In genomic region chr3:146781131-146781530, GRCm38 (mm10) we compare ENCODE assay signal across 8 mouse cellular contexts. TPM values are rescaled to one million over a fixed set of nuclear protein-coding genes. Genes with fewer than 3 reads are reported as not detected.
DNase-seq lines count a peak whose midpoint lies in the region; ATAC-seq and TF ChIP-seq lines count a peak whose summit lies in the region.

No protein-coding gene starts in this region.

- H3K9me3 ChIP-seq in lung, embryonic 16.5 days (ENCODE audit: control insufficient read depth, low read length), result no peaks in the 10 kb centered on the region

- no peaks in the 10 kb centered on the region for H3K27me3 ChIP-seq in lung, embryonic 16.5 days (ENCODE audit: control insufficient read depth, insufficient read depth, low read depth, low read length)

- peak overlapping the region; percentile 61 for H3K9ac ChIP-seq in lung, embryonic 16.5 days (ENCODE audit: low read length)

- no peak for TF ChIP-seq CTCF in bone marrow, adult 2 months (IDR thresholded peaks at IDR 0.05; ENCODE audit: control insufficient read depth, insufficient read depth, low read length)

- no peaks in the 10 kb centered on the region for H3K36me3 ChIP-seq in lung, embryonic 16.5 days (ENCODE audit: control insufficient read depth, insufficient read depth, low read length)

- peak overlapping the region; percentile 98 for H3K27ac ChIP-seq in bone marrow, adult 2 months (ENCODE audit: control insufficient read depth, insufficient read depth, low read depth, low read length, poor library complexity)
- peak overlapping the region; percentile 73 for H3K27ac ChIP-seq in lung, embryonic 16.5 days (ENCODE audit: low read length)

- WGBS in bone marrow, adult 2 months, result 2% methylated on average over 11 of the region's 11 CpGs
- WGBS in lung, embryonic 16.5 days, result 4% methylated on average over 11 of the region's 11 CpGs

- ATAC-seq in granulocyte monocyte progenitor cell, adult 5-6 weeks (replicated peaks; ENCODE audit: poor library complexity, severe bottlenecking), result peak; percentile 68
- ATAC-seq in lung, embryonic 16.5 days (ENCODE audit: low read depth), result peak; percentile 88
- no peak for ATAC-seq in cerebellum, adult (ENCODE audit: insufficient number of reproducible peaks, low FRiP score, low TSS enrichment)

- peak overlapping the region; percentile 52 for H3K4me2 ChIP-seq in lung, embryonic 16.5 days (ENCODE audit: low read depth, low read length)

- peaks cover 3% of the 10 kb centered on the region; the same call in 1 of the 2 replicates for H3K4me1 ChIP-seq in bone marrow, adult 2 months (ENCODE audit: control insufficient read depth, insufficient read depth, low read length)
- peaks cover 5% of the 10 kb centered on the region for H3K4me1 ChIP-seq in lung, embryonic 16.5 days (replicated peaks; ENCODE audit: control insufficient read depth, insufficient read depth, low read length)

- DNase-seq in CD4-positive, CD25-positive, alpha-beta regulatory T cell, adult 2 months (ENCODE audit: low read depth, low spot score), result peak; percentile 67
- DNase-seq in kidney, adult 11 months, result peak; percentile 14
- peak; percentile 62 to 63 for DNase-seq in spleen, postnatal 36 days (ENCODE audit: low spot score in 2 of 2)
- DNase-seq in layer of hippocampus, adult 9-11 months, result no peak

- TF ChIP-seq POLR2A in bone marrow, adult 2 months (IDR thresholded peaks at IDR 0.05; ENCODE audit: borderline replicate concordance, control insufficient read depth, low read depth, low read length), result peak; percentile 36; the same call in 1 of the 2 replicates

- peak overlapping the region; percentile 88 for H3K4me3 ChIP-seq in bone marrow, adult 2 months (replicated peaks; ENCODE audit: control insufficient read depth, low read depth, low read length)
- H3K4me3 ChIP-seq in lung, embryonic 16.5 days (ENCODE audit: low read length), result peak overlapping the region; percentile 26

RNA-seq across cellular contexts. Expression of gene Prkacb, which starts 31.7 kb away (rescaled TPM):
- 6.9 and 11.9 TPM in 2 replicates for polyA plus RNA-seq in bone marrow, adult 2 months (2011; ENCODE audit: insufficient read depth, insufficient read length, low replicate concordance, missing spikeins)
- 59.3 and 64.8 TPM in 2 replicates for total RNA-seq in granulocyte monocyte progenitor cell, adult 5-6 weeks (2014; fragmentation: Nextera tagmentation)
- total RNA-seq in granulocyte monocyte progenitor cell, adult 5-6 weeks (2017), result 78.1 and 85.3 TPM in 2 replicates
- polyA plus RNA-seq in lung, embryonic 16.5 days (2015; fragmentation: Nextera tagmentation; extraction: Ambion mirVana), result 56.4 and 61.9 TPM in 2 replicates
